Mouse (Mus musculus) limb, embryonic 10.5 days (tissue): ENCODE results near the gene Olfr1274-ps. TPM values are rescaled to one million over a fixed set of nuclear protein-coding genes. Genes with fewer than 3 reads are reported as not detected.

Experiments
- DNase-seq: peaks from one replicate; pipeline ENCODE4 v3.0.0-alpha.2; 2017; ENCODE audit warnings: low spot score
- H3K27ac ChIP-seq: fragments of 300-500 bp; sonication (generic); 2 replicates; pipeline ENCODE4 v1.5.1; 2016; ENCODE audit warnings: mild to moderate bottlenecking
- H3K27me3 ChIP-seq: fragments of 300-500 bp; sonication (generic); 2 replicates; pipeline ENCODE4 v1.6.1; 2016; ENCODE audit warnings: low read depth, mild to moderate bottlenecking; ENCODE audit not compliant: poor library complexity, severe bottlenecking
- H3K36me3 ChIP-seq: fragments of 300-500 bp; sonication (generic); 2 replicates; pipeline ENCODE4 v1.6.1; 2016; ENCODE audit warnings: mild to moderate bottlenecking, moderate library complexity
- H3K4me1 ChIP-seq: fragments of 300-500 bp; sonication (generic); 2 replicates; pipeline ENCODE4 v1.6.1; 2016
- H3K4me3 ChIP-seq: fragments of 300-500 bp; sonication (generic); 2 replicates; pipeline ENCODE4 v1.5.1; 2016; ENCODE audit warnings: mild to moderate bottlenecking, moderate library complexity
- H3K9me3 ChIP-seq: fragments of 300-500 bp; sonication (generic); replicated peaks from 2 replicates; pipeline ENCODE4 v1.6.1; 2016; ENCODE audit warnings: mild to moderate bottlenecking
- WGBS: fragments of 180-500 bp; shearing (Covaris S2); methylation state at CpG from one replicate; pipeline ENCODE4 v1.1.7; 2016; 5-methylcytosine and 5-hydroxymethylcytosine counted together
- polyA plus RNA-seq: library from polyadenylated mRNA; unstranded; fragments of >200 nt; fragmentation: Nextera tagmentation; extraction: Ambion mirVana; gene quantifications from 2 replicates; pipeline ENCODE4 v1.2.1, GENCODE M21; 2016

Olfr1274-ps gene
- polyA plus RNA-seq, 1 experiment from 2014 or later: not detected

DNA sequence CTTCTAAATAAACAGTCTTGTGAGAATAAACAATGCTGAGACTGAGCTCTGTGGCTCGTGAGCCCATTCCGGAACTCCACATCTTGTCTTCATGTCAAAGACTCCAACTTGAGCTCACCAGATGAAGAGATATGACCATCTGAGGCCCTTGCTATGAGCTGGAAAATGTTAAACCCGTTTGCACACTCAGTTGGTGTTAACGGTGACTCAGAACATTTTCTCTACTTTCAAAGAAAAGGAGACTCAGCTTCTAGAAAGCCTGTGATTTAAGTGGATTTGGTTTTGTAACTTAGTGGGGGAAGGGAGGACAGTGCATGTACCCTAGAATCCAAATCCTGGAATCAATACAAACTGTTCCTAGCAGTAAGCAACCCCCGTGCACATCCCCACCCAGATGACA is 45.3 kb downstream of the Olfr1274-ps start:
- peaks cover 5% of the 10 kb centered on the region for H3K4me1 ChIP-seq
- H3K9me3 ChIP-seq: no peaks in the 10 kb centered on the region
- H3K27me3 ChIP-seq: no peaks in the 10 kb centered on the region
- H3K4me3 ChIP-seq: no peak overlapping the region
- no peaks in the 10 kb centered on the region for H3K36me3 ChIP-seq
- no peak for DNase-seq
- H3K27ac ChIP-seq: no peak overlapping the region
- 92% methylated on average over 5 of the region's 5 CpGs for WGBS

DNA sequence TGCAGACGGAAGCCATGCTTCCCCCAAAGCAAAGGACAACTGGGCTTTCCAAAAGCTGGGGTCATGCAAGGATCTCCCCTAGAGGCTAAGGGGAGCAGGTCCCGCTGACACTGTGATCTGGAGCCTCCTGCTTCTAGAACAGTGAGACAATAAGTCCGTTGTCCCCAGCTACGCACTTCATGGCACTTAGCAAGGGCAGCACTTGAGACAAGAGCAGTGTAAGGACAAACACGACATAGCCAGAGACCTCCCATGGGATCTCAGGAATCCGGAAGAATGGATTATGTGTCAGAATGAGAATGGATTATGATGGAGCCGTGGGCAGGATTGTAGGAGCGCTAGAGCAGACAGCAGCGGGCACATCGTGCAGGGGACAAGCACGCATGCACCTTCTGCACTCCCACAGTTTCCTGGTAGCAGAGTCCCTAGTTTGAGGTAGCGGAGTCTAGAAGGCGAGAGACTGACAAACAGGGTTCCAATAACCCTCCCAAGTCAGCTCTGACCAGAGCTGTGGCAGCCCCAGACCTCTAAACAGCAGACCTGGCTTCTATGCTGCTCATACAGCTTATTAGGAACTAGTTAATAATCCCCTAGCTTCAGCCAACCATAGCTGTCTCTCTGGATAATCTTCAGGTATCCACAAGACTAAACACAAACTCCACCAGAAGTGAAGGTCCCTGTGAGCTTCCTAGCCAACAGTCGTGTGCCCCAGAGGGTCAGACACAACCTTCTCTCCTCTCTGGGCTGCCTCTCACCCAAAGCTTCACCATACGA is 50.7 kb downstream of the Olfr1274-ps start:
- Histone ChIP-seq H3K9me3 (no peaks in the 10 kb centered on the region), H3K27me3 (no peaks in the 10 kb centered on the region), H3K4me1 (no peaks in the 10 kb centered on the region), H3K27ac (no peak overlapping the region), H3K36me3 (no peaks in the 10 kb centered on the region), H3K4me3 (no peak overlapping the region)
- WGBS: 91% methylated on average over 15 of the region's 15 CpGs
- DNase-seq: no peak

DNA sequence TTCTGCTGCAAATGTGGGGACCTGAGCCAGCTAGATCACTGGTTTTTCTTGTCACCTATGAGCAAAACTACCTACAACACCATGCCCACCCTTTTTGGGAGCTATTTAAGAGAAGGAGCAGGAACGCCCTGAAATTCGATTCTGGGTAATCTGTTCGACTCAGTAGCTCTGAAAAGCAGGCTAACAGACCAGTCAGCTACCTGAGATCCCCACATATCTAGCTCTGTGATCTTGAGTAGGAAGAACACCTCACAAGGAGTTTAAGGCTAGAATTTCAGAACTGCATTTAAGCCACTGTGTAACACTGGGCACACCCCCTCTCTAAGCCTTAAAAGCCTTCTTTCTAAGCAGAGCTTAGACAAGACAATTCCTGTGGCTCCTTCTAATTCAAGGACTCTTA is 53.9 kb downstream of the Olfr1274-ps start:
- no peaks in the 10 kb centered on the region for H3K27me3 ChIP-seq
- no peak overlapping the region for H3K27ac ChIP-seq
- WGBS: 76% methylated on average over 3 of the region's 3 CpGs
- H3K9me3 ChIP-seq: no peaks in the 10 kb centered on the region
- H3K4me3 ChIP-seq: no peak overlapping the region
- no peaks in the 10 kb centered on the region for H3K4me1 ChIP-seq
- 0 out of 2 replicates have a peak, but pooled peaks cover 2% of the 10 kb centered on the region for H3K36me3 ChIP-seq
- DNase-seq: no peak

Other genes with a start within 250 kb of the Olfr1274-ps start
- not detected in 2 replicates for gene Olfr1270, start 245.6 kb upstream of the Olfr1274-ps start, polyA plus RNA-seq
- gene Olfr1506, start 174.2 kb upstream of the Olfr1274-ps start, polyA plus RNA-seq: 0.09 TPM in 1 of 2 replicates, not detected in the other
- gene Olfr142, start 141.1 kb upstream of the Olfr1274-ps start, polyA plus RNA-seq: not detected in 2 replicates
- gene Olfr1271, start 127.7 kb upstream of the Olfr1274-ps start, polyA plus RNA-seq: not detected in 2 replicates
- not detected in 2 replicates for gene Olfr1272, start 105.8 kb upstream of the Olfr1274-ps start, polyA plus RNA-seq
- gene Gm13769, start 76.5 kb upstream of the Olfr1274-ps start, polyA plus RNA-seq: not detected in 2 replicates
- 1.0 and 1.3 TPM in 2 replicates for gene Ptprj, start 182.0 kb downstream of the Olfr1274-ps start, polyA plus RNA-seq